Mouse (Mus musculus) naive thymus-derived CD4-positive, alpha-beta T cell, adult 2 months (primary cell): ENCODE results near the gene Ccdc85c.

ENCODE experiments used
- DNase-seq: peaks from one replicate; pipeline ENCODE4 v3.0.0-alpha.2; 2011; ENCODE audit warnings: low read depth

Gene Ccdc85c

DNA sequence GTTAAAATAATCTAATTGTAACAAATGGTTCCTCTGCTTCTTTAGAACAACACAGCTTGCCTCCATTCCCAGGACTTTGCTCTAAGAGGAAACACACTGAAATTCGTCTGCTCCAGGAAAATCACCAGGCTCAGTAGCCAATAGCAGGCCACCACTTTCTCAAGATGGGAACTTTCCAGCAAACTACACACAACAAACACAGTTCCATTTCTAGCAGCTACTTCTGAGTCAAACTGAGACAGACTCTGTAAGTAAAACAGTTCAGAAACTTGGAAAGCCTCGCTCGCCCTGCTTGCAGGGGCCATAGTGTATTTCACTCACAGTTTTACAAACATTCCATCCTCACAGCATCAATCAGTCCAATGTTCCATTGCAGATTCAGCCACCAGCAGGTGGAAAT is 98.9 kb downstream of the Ccdc85c start:
- no peak for DNase-seq

DNA sequence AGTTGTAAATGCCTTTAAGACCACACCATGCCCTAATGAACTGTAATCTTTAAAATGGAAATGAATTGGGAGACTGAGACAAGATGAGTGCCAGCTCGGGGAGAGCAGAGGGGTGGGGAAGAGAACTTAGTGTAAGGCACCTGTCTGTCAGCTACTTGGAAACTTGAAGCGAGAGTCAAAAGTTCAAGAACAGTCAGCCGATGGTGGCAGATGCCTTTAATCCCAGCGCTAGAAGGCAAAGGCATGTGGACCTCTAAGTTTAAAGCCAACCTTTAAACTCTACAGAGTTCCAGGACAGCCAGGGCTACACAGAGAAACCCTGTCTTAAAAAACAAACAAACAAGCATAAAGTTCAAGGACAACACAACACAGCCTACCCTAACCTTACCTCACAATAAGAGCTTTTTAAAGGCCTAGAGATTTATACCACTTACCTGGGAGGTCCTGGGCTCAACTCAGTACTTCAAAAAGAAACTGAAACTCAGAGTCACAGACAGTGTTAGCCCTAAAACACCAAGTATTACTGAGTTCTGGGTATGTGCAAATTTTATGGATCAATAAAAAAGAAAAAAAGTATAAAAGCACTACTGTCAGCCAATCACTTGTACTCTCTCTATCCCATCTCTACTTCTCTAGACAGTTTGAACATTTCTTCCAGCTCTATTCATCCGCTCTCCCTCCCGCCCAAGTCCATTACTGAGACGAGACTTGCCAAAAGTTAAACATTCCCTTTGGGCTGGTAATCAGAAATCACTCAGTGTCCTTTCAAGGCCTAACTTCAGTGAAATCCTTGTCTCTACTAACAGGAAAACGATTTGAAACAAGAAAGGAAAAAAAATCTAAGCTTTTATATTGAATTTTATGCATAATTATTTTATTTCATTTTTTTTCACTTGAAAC is 100.4 kb downstream of the Ccdc85c start:
- DNase-seq, result no peak

DNA sequence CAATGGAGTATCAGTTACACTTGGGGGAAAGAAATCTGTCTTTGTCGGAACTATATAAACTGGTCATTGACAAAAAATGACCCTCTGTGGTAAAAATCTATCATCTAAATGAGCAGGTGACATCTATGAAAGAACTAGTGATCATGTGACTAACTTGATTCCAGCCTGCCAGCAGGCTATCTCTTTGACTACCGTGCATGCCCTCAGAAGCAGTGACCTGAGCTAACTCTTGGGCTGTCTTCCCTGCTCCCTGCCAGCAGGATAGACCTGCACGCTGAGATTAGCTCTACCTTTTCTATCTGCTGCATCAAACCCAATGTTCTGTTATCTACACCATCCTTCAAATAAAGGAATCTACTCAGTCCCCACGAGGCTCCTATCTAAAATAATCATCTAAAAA is 102.6 kb downstream of the Ccdc85c start:
- no peak for DNase-seq

DNA sequence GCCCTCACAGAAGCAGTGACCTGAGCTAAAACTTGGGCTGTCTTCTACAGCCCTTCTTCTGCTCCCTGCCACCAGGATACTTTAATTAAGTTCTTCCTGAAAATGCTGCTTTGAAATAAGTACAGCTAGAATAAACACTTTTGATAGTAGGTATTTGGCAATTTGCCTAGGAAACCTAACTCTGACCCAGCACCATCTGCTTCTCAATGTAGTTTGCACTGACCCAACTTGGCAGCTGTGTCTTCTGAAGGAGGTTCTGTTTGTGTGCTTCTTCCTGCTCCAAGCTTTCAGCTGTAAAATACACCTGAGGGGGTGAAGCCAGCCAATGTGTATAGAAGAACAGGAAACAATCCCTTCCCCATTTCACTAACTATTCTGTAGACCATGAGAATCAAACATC is 103.9 kb downstream of the Ccdc85c start:
- DNase-seq, result no peak

DNA sequence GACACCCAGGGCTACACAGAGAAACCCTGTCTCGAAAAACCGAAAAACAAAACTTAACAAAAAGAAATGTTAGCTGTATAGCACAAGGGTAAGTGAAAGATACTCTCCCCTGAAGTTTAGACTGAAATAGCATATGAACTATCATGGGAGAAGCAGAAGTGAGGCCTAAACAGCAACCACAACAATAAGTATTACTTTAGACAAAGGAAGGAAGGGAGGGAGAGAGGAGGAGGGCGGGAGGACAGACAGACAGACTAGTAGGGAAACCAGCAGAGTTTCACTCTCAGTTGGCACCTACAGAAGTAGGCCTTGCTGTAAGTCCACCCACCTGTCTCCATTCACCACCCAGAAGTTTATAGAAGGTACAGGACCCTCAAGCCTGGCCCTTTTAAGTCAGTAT is 104.8 kb downstream of the Ccdc85c start:
- DNase-seq, result no peak

DNA sequence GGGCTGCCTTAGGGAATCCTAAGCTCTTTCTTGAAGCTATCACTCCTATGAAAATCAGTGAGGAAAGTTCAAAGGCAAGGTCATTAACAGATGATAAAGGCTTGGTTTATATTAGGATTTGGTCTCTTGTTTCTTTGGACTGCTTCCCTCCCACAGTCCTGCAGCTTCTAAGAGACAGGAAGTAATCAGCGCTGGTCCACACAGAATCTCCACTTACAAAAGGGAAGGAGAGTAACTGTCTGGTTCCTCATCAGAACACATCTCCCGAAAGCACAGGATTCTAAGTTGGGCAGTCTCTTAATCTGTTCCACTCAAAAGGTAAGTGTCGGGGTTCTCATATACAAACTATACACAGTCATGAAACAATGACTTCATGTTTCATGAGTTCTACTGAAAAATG is 106.3 kb downstream of the Ccdc85c start:
- no peak for DNase-seq

DNA sequence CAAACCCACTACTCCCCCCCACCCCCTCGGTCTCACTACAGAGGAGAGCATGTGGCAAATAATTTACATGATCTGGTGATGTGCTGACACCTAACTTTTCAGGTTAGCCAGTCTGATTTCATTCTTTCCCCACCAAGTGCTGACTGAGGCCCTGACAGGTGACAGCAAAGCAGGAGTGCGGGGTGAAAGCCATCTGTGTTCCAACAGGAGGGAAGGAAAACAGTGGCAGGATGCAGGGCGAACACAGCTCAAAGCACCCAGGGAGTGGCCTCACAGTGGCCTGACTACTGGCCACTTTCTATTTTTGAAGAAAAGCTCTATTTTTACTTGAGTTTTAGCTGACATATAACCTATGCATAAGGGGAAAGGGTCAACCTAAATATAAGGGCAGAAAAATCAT is 111.5 kb downstream of the Ccdc85c start:
- no peak for DNase-seq

DNA sequence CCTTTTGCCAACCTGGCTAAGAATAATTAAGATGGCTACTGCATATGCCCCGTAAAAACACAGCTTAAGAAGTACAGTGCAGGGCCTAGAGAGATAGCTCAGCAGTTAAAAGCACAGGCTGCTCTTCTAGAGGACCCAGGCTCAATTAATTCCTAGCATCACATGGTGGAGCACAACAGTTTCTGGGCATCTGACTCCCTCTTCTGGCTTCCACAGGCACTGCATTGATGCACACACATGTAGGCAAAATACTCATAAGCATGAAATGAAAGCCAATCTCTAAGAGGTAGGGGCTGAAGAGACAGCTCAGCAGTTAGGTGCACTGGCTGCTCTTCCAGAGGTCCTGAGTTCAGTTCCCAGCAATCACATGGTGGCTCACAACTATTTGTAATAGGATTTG is 113.2 kb downstream of the Ccdc85c start:
- peak; percentile 32 for DNase-seq

DNA sequence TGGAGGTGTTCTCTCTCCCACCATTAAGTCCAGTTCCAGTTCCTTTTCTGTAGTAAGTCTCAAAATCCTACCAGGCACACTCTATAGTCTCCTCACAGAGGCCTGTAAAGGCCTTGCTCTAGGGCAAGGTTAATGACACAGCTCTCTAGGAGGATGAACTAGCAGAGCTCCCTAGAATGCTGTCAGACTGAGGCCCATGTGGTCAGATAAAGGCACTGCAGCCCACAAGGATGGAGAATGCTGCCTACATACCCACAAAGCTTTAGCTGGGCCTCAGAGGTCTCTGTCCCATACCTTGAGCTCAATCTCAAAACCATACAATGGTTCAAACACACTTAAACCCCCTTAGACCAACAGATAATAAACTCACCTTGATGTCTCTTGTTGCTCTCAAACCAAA is 115.4 kb downstream of the Ccdc85c start:
- DNase-seq, result no peak
